Mouse (Mus musculus): ENCODE measurements around the gene Fam53b.

DNA sequence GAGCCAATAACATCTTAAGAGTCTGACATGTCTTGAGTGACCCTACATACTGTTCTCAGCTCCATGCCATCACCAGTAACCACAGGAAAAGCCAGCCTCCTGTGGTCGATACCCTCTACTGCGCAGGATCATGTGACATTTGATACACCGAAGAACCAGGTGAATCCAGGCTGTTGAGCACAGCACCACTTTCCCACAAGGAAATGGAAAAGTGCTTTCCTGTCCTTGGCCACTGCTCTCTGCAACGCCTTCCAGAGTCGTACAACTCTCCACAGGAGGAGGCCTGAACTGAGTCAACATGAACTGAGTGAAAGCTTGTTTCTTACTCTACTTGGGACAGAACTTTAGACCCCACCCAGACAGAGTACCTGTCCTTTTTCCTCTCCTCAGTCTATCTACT is 12.2 kb downstream of the Fam53b start:
- TF ChIP-seq CTCF (IDR thresholded peaks at IDR 0.05; ENCODE audit: control insufficient read depth, insufficient read depth, low read length) (no peak), POLR2A (IDR thresholded peaks at IDR 0.05; ENCODE audit: borderline replicate concordance, control insufficient read depth, low read depth, low read length) (no peak)
